Mouse (Mus musculus): ENCODE results near the gene Osbpl11. TPM values are rescaled to one million over a fixed set of nuclear protein-coding genes. Genes with fewer than 3 reads are reported as not detected.

The Osbpl11 gene
- polyA plus RNA-seq, 1 experiment from 2014 or later = 23.8 TPM

DNA sequence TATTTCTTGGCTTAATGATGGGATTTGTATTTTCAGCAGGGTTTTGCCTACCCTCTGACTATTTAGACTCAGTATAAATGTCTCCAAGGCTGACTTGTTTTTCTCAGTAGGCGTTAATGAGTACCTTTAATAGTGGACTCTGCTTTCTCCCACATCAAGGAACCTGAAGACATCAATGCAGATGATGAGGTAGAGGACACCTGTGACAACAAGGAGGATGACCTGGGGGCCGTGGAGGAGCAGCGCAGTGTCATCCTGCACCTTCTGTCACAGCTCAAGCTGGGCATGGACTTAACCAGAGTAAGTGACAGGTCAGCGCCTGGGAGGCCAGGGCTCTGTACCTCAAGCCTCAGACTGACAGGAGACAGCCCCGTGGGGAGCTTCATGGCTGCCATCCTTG lies 39.5 kb downstream of the Osbpl11 start:
- no peak for ATAC-seq (replicated peaks; ENCODE audit: insufficient number of reproducible peaks, low FRiP score, low TSS enrichment, low read depth)
- DNase-seq (ENCODE audit: low spot score) = no peak
- WGBS = 90% methylated on average over 5 of the region's 5 CpGs

DNA sequence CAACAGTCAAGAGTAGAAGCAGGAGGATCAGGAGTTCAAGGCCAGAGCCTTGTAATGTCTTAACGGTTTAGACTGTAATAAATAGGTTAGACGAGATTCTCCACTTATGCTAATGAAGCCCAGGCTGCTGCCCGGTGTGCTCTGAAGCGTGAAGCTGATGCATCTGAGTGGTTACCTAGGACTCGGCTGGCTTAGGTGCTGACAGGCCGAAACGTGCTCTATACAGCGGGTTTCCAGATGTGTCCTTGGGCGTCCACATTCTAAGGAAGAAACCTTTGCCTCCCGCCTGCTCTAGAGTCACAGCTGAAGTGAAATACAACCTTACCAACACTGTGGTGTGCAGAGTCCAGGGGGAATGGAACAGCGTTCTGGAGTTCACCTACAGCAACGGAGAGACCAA lies 49.3 kb downstream of the Osbpl11 start:
- H3K4me1 ChIP-seq (ENCODE audit: control insufficient read depth, insufficient read depth, low read length) = no peaks in the 10 kb centered on the region
- no peaks in the 10 kb centered on the region for H3K27me3 ChIP-seq (ENCODE audit: control insufficient read depth, insufficient read depth, low read length)
- no peak overlapping the region for H3K4me3 ChIP-seq (ENCODE audit: low read depth, low read length)
- whole genome bisulfite sequencing = 82% methylated on average over 12 of the region's 12 CpGs
- DNase-seq (ENCODE audit: low spot score) (no peak), ATAC-seq (replicated peaks; ENCODE audit: insufficient number of reproducible peaks, low FRiP score, low TSS enrichment, low read depth) (no peak)
- no peak overlapping the region for H3K4me2 ChIP-seq (ENCODE audit: low read depth, low read length)
- H3K9ac ChIP-seq (replicated peaks; ENCODE audit: low read length) = no peak overlapping the region
- H3K27ac ChIP-seq (replicated peaks; ENCODE audit: low read depth, low read length) = no peak overlapping the region
- H3K9me3 ChIP-seq (replicated peaks; ENCODE audit: control insufficient read depth, low read length) = no peaks in the 10 kb centered on the region
- H3K36me3 ChIP-seq (replicated peaks; ENCODE audit: control insufficient read depth, insufficient read depth, low read depth, low read length) = peaks cover 4% of the 10 kb centered on the region; the same call in 1 of the 2 replicates

More for the DNA sequence above, 39.5 kb downstream of the Osbpl11 start:
- H3K4me2 ChIP-seq (ENCODE audit: low read depth, low read length) = no peak overlapping the region
- H3K4me3 ChIP-seq (ENCODE audit: low read depth, low read length) = no peak overlapping the region
- no peak overlapping the region for H3K9ac ChIP-seq (replicated peaks; ENCODE audit: low read length)
- H3K9me3 ChIP-seq (replicated peaks; ENCODE audit: control insufficient read depth, low read length) = no peaks in the 10 kb centered on the region
- no peak overlapping the region for H3K27ac ChIP-seq (replicated peaks; ENCODE audit: low read depth, low read length)
- H3K27me3 ChIP-seq (ENCODE audit: control insufficient read depth, insufficient read depth, low read length) = no peaks in the 10 kb centered on the region
- H3K36me3 ChIP-seq (replicated peaks; ENCODE audit: control insufficient read depth, insufficient read depth, low read depth, low read length) = no peaks in the 10 kb centered on the region; the same call in 1 of the 2 replicates
- no peaks in the 10 kb centered on the region for H3K4me1 ChIP-seq (ENCODE audit: control insufficient read depth, insufficient read depth, low read length)

DNA sequence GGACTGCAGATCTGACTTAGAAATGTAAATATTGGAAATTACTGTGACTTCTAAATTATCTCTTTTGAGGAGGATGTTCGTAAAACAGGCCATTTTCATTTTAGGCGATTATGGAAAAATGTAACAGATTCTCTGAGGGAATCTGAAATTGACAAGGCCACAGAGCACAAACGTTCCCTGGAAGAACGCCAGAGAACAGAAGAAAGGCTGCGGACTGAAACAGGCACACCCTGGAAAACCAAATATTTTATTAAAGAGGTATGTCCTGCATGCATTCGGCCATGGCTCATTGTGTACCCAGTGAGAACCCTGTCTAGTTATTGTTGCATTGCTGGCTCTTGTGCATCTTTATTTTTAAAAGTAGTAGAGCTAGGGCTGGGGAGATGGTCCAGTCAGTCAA lies 51.3 kb downstream of the Osbpl11 start:
- H3K4me3 ChIP-seq (ENCODE audit: low read depth, low read length) = no peak overlapping the region
- no peaks in the 10 kb centered on the region for H3K4me1 ChIP-seq (ENCODE audit: control insufficient read depth, insufficient read depth, low read length)
- H3K27me3 ChIP-seq (ENCODE audit: control insufficient read depth, insufficient read depth, low read length) = no peaks in the 10 kb centered on the region
- H3K36me3 ChIP-seq (replicated peaks; ENCODE audit: control insufficient read depth, insufficient read depth, low read depth, low read length) = peaks cover 4% of the 10 kb centered on the region; the same call in 1 of the 2 replicates
- no peak for ATAC-seq (replicated peaks; ENCODE audit: insufficient number of reproducible peaks, low FRiP score, low TSS enrichment, low read depth)
- no peaks in the 10 kb centered on the region for H3K9me3 ChIP-seq (replicated peaks; ENCODE audit: control insufficient read depth, low read length)
- WGBS = 93% methylated on average over 6 of the region's 6 CpGs
- H3K9ac ChIP-seq (replicated peaks; ENCODE audit: low read length) = no peak overlapping the region
- H3K27ac ChIP-seq (replicated peaks; ENCODE audit: low read depth, low read length) = no peak overlapping the region
- no peak overlapping the region for H3K4me2 ChIP-seq (ENCODE audit: low read depth, low read length)
- DNase-seq (ENCODE audit: low spot score) = no peak

DNA sequence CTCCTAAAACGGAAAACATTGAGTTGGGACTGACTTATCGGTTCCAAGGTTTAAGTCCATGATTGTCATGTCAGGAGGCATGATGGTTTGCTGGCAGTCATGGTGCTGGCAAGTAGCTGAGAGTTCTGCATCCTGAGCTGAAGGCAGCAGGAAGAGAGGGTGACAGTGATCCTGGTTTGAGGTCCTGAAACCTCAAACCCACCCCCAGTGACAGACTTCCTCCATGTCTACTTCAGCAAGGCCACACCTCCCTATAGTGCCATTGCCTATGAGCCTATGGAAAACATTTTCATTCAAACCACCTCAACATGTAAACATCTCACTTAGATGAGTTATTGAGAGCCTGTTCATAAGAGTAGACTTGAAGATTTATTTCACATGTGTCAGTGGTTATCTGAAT lies 54.4 kb downstream of the Osbpl11 start:
- WGBS = 89% methylated on average over 2 of the region's 2 CpGs
- H3K9ac ChIP-seq (replicated peaks; ENCODE audit: low read length) = no peak overlapping the region
- ATAC-seq (replicated peaks; ENCODE audit: insufficient number of reproducible peaks, low FRiP score, low TSS enrichment, low read depth) (no peak), DNase-seq (ENCODE audit: low spot score) (no peak)
- H3K27ac ChIP-seq (replicated peaks; ENCODE audit: low read depth, low read length) = no peak overlapping the region
- H3K4me2 ChIP-seq (ENCODE audit: low read depth, low read length) = no peak overlapping the region
- no peaks in the 10 kb centered on the region for H3K27me3 ChIP-seq (ENCODE audit: control insufficient read depth, insufficient read depth, low read length)
- no peaks in the 10 kb centered on the region for H3K9me3 ChIP-seq (replicated peaks; ENCODE audit: control insufficient read depth, low read length)
- H3K4me1 ChIP-seq (ENCODE audit: control insufficient read depth, insufficient read depth, low read length) = no peaks in the 10 kb centered on the region
- no peak overlapping the region for H3K4me3 ChIP-seq (ENCODE audit: low read depth, low read length)
- H3K36me3 ChIP-seq (replicated peaks; ENCODE audit: control insufficient read depth, insufficient read depth, low read depth, low read length) = peaks cover 6% of the 10 kb centered on the region

DNA sequence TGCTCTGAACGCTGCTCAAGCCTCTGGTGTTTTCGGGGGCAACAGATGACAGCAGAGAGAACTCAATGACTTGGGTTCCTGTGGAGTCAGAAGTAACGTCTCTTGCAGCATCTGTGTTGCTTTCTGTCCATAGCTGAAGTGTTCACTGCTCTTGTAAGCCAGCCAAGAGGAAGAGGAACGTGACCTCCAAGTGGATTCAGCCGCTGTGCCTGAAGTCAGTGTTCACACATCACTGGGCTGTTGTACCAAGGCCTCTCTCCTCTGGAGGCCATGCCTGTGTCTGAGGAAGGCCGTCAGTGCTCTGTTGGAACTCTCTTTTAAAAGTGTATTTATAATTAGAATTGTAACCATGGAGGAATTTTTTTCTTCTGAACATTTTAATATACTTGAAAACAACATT lies 57.2 kb downstream of the Osbpl11 start:
- 86% methylated on average over 6 of the region's 6 CpGs for WGBS
- DNase-seq (ENCODE audit: low spot score) = no peak
- H3K36me3 ChIP-seq (replicated peaks; ENCODE audit: control insufficient read depth, insufficient read depth, low read depth, low read length) = peaks cover 2% of the 10 kb centered on the region

DNA sequence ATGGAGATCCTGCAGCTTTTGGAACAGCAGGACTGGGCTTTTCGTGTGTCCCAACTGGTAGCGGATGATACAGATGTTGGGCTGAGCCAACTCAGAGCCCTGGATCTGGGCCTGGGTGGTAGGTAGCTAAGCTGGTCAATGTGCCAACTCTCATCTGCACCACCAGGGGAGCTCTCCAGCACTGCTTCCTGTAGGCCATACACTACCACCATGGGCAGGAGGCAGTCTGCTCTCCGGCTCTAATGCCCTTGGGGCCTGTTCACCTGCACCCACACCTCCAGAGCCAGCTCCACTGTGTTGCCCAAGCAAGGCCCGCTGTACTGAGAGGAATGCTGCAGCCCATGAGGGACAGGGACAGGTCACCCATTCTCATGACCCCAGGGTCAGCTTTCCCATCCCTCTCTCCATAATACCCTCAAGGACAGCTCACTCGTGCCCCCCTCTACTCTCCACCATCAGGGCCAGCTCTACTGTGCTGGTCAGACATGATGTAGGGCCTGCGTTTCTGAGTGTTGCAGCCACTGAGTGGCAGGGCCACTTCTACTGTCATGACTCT lies 59.3 kb downstream of the Osbpl11 start:
- no peak overlapping the region for H3K9ac ChIP-seq (replicated peaks; ENCODE audit: low read length)
- H3K4me2 ChIP-seq (ENCODE audit: low read depth, low read length) = no peak overlapping the region
- no peak overlapping the region for H3K4me3 ChIP-seq (ENCODE audit: low read depth, low read length)
- DNase-seq (ENCODE audit: low spot score) = no peak
- WGBS = 93% methylated on average over 6 of the region's 6 CpGs
- H3K27me3 ChIP-seq (ENCODE audit: control insufficient read depth, insufficient read depth, low read length) = no peaks in the 10 kb centered on the region
- peaks cover 2% of the 10 kb centered on the region for H3K36me3 ChIP-seq (replicated peaks; ENCODE audit: control insufficient read depth, insufficient read depth, low read depth, low read length)
- no peaks in the 10 kb centered on the region for H3K9me3 ChIP-seq (replicated peaks; ENCODE audit: control insufficient read depth, low read length)
- no peak overlapping the region for H3K27ac ChIP-seq (replicated peaks; ENCODE audit: low read depth, low read length)
- no peak for ATAC-seq (replicated peaks; ENCODE audit: insufficient number of reproducible peaks, low FRiP score, low TSS enrichment, low read depth)
- H3K4me1 ChIP-seq (ENCODE audit: control insufficient read depth, insufficient read depth, low read length) = no peaks in the 10 kb centered on the region

More for the DNA sequence above, 57.2 kb downstream of the Osbpl11 start:
- H3K9me3 ChIP-seq (replicated peaks; ENCODE audit: control insufficient read depth, low read length) = no peaks in the 10 kb centered on the region
- H3K27me3 ChIP-seq (ENCODE audit: control insufficient read depth, insufficient read depth, low read length) = no peaks in the 10 kb centered on the region
- no peak overlapping the region for H3K4me3 ChIP-seq (ENCODE audit: low read depth, low read length)
- H3K4me1 ChIP-seq (ENCODE audit: control insufficient read depth, insufficient read depth, low read length) = no peaks in the 10 kb centered on the region
- no peak for ATAC-seq (replicated peaks; ENCODE audit: insufficient number of reproducible peaks, low FRiP score, low TSS enrichment, low read depth)
- no peak overlapping the region for H3K4me2 ChIP-seq (ENCODE audit: low read depth, low read length)
- H3K27ac ChIP-seq (replicated peaks; ENCODE audit: low read depth, low read length) = no peak overlapping the region
- H3K9ac ChIP-seq (replicated peaks; ENCODE audit: low read length) = no peak overlapping the region

DNA sequence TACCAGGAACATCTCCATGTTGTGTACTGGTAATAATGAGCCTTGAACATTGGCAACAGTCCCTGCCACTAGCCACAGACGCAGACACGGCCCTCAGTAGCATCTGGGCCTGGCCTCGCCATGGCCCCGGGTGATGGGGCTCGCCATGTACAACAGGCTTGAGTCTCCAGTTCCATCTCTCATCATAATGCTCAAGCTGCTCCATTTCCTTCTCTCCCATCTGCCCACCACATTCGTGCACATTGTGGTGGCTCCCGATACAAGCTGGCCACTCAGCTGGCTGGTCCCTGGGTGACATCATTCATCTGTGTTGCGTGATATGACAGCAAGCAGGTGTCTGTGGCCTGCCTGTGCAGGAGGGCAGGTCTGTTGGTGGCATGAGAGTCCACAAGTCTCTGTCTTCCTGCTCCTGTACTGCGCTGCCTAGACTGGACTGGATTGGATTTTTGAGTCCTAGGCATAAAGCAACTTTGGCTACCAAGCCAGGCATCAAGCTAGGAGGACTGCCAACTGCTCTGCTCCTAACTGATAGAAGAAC lies 60.1 kb downstream of the Osbpl11 start:
- H3K4me1 ChIP-seq (ENCODE audit: control insufficient read depth, insufficient read depth, low read length) = no peaks in the 10 kb centered on the region
- ATAC-seq (replicated peaks; ENCODE audit: insufficient number of reproducible peaks, low FRiP score, low TSS enrichment, low read depth) (no peak), DNase-seq (ENCODE audit: low spot score) (no peak)
- no peak overlapping the region for H3K4me2 ChIP-seq (ENCODE audit: low read depth, low read length)
- H3K4me3 ChIP-seq (ENCODE audit: low read depth, low read length) = no peak overlapping the region
- no peak overlapping the region for H3K9ac ChIP-seq (replicated peaks; ENCODE audit: low read length)
- peaks cover 2% of the 10 kb centered on the region for H3K36me3 ChIP-seq (replicated peaks; ENCODE audit: control insufficient read depth, insufficient read depth, low read depth, low read length)
- WGBS = 91% methylated on average over 9 of the region's 9 CpGs
- no peaks in the 10 kb centered on the region for H3K27me3 ChIP-seq (ENCODE audit: control insufficient read depth, insufficient read depth, low read length)
- H3K9me3 ChIP-seq (replicated peaks; ENCODE audit: control insufficient read depth, low read length) = no peaks in the 10 kb centered on the region
- H3K27ac ChIP-seq (replicated peaks; ENCODE audit: low read depth, low read length) = no peak overlapping the region

DNA sequence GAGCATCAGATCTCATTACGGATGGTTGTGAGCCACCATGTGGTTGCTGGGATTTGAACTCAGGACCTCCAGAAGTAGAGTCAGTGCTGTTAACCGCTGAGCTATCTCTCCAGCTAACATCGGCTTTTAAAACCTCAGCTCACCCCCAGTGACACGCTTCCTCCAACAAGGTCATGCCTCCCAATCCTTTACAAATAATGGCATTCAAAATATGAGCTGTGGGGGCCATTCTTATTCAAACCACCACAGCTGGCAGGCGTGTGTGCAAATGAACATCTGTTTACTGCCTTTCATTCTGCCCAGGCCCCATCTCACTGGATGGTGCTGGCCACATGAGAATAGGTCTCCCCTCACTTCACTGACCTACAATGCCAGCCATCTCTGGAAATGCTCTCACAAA lies 61.7 kb downstream of the Osbpl11 start:
- no peaks in the 10 kb centered on the region for H3K4me1 ChIP-seq (ENCODE audit: control insufficient read depth, insufficient read depth, low read length)
- H3K4me2 ChIP-seq (ENCODE audit: low read depth, low read length) = no peak overlapping the region
- H3K27me3 ChIP-seq (ENCODE audit: control insufficient read depth, insufficient read depth, low read length) = no peaks in the 10 kb centered on the region
- DNase-seq (ENCODE audit: low spot score) (no peak), ATAC-seq (replicated peaks; ENCODE audit: insufficient number of reproducible peaks, low FRiP score, low TSS enrichment, low read depth) (no peak)
- peaks cover 2% of the 10 kb centered on the region for H3K36me3 ChIP-seq (replicated peaks; ENCODE audit: control insufficient read depth, insufficient read depth, low read depth, low read length)
- H3K27ac ChIP-seq (replicated peaks; ENCODE audit: low read depth, low read length) = no peak overlapping the region
- 87% methylated on average over 5 of the region's 5 CpGs for WGBS
- H3K9ac ChIP-seq (replicated peaks; ENCODE audit: low read length) = no peak overlapping the region
- no peaks in the 10 kb centered on the region for H3K9me3 ChIP-seq (replicated peaks; ENCODE audit: control insufficient read depth, low read length)
- H3K4me3 ChIP-seq (ENCODE audit: low read depth, low read length) = no peak overlapping the region

All from embryonic facial prominence, embryonic 11.5 days (tissue).